Mouse (Mus musculus): Measurements from ENCODE around the gene Gm45717. TPM values are rescaled to one million over a fixed set of nuclear protein-coding genes. Genes with fewer than 3 reads are reported as not detected.
"Not testable (repeated sequence)": the region's sequence is repeated elsewhere in the genome, so short reads cannot be mapped to it uniquely, and the experiment has no call there.

Gm45717 gene
- total RNA-seq (2022): not detected

DNA sequence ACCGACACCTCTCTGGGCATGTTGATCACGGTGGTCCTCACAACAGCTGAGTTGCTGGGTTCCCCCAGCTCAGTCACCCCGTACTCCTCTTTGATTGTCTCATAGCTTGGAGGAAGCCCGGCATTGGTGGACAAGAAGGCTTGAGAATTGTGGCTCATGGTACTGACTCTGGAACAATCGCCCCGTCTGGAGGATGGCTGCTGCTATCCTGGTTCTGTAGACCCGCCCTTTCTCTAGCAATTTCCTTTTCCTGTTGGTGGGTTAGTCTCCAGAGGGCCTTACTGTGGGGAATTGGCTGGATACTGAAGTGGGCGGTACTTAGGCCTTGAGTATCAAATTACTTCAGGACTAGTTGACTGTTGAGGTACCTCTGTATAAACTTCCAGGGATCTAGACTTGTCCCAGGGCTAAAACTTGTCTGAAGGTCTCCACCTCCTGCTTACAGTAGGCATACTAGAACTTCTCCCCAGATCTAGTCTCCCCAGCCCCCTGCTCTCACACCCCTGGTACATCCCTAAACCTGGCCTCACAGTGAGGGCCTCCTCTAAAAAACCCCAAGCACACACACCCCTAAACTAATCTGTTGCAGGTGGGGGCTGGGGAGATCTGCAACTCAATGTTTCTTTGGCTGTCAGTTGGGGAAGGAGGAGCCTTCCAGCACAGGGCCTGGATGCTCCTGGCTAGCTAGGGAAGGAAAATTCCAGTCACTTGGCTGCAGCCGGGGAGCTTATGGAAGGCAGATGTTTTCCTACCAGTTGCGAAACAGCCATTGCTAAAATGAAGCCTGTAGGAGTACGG is at the start of gene Gm45717, which contains the start of gene Ifitm2:
Gene Gm45717, minus strand, starts transcription at position 180 of the 798 bp plus-strand sequence.
Gene Ifitm2, minus strand, starts transcription at position 230 of the 798 bp plus-strand sequence.
- DNase-seq (ENCODE audit: low spot score in 2 of 2): peak in 1 of 2 experiments; percentile 28

DNA sequence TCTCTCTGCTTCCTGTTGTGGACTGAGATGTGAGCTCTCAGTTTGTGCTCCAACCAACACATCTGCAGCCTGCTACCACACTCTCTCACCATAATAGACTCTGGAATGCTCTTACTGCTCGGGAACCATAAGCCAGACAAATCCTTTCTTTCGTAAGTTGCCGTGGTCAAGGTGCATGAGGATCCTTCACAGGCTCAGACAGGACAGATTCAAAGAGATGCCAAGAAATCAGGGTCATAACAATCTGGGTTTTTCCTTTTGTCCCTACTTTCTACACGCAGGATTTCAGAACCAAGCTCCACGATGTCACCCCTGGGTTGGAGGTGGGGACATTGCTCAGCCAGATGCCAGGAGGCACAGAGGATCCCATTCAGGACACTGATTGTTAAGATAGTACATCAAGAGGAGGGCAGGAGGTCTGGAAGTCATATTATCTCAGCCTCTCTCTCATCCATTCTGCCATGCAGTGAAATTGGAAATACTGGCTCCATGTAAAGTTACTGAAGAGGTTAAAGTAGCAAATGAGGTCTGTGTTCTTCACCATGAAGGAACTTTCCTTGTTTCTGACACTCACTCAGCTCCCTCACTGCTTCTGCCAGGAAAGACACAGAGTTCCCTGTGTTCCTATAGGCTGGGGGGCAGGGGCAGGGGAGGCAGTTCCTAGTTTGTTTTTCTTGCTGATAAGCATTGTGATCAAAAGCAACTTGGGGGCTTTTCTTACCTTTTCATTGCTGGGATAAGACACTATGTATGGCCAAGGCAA is 47.7 kb upstream of the Gm45717 start:
- DNase-seq (ENCODE audit: low spot score in 2 of 2): no peak

DNA sequence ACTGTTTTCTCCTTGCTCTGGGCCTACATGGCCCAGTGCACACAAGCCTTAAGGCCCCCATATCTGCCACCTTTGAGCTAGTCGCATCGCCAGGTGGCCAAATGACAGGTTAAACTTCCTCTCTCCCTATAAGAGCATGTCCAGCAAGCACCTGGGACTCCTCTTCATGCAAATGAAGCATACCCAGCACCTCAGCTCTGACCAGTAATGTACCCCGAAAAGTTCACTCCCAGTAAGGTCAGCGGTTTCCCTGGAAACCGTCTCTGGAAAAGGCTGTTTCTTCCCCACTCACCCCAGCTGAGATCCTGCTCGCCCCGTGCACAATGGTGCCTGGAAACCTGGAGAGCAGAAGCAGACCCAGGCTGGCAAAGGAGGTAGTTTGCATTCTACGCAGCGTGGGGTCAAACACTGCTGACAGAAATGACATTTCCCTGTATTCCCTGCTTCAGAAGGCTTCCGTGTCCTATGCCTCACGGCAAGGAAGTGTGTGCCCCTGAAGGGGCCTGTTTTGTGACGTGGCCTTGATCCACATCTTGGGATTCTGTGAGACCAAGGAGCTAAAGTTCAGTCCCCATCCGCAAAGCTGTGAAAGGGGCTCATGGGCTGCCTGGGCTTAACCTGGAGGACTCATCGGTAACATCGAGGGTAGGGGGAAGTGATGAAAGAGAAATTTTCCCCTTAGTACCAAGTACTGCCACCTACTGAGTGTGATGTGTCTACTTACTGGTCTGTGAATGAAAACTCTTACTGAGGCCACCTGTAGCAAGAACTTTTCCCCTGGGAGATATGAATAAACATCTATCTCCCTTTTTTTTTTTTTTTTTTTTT is 45.4 kb upstream of the Gm45717 start:
- no peak for DNase-seq (ENCODE audit: low spot score in 2 of 2)

DNA sequence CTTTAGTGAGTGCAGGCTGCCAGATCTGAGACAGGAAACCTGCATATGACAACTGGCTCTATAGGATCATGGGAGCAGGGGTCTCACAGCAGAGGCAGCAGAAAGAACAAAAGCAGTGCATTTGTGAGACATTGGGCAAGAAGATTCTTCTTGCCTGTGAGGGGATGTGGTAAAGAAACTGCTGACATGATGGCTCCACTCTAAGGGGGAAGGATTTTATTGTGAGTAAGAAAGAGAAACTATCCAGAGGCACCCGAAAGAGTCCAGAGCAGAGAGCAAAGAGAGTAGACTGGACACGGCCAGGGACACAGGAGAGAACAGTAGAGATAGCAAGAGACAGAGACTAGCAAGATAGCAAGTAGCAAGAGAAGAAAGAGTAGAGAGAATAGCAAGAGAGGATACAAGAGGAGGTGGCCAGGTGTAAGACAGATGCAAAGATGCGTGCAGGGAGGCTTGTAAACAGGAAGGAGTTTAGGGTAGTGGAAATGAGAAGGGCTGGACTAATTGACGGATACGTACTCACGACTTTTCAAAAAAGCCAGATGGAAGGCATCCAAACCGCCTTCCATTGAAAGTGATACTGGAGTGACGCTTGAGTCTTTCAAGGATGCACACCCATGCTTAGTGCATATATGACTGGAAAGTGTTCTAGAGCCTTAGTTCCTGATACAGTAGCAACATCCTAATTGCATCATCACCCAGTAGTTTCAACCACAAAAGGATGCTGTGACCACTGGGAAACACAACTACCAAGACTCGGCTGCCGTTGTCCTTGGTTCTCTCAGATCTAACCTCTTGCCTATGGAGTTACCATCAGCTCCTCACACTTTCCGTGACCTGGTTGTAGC is 43.3 kb upstream of the Gm45717 start:
- DNase-seq (ENCODE audit: low spot score in 2 of 2): no peak

DNA sequence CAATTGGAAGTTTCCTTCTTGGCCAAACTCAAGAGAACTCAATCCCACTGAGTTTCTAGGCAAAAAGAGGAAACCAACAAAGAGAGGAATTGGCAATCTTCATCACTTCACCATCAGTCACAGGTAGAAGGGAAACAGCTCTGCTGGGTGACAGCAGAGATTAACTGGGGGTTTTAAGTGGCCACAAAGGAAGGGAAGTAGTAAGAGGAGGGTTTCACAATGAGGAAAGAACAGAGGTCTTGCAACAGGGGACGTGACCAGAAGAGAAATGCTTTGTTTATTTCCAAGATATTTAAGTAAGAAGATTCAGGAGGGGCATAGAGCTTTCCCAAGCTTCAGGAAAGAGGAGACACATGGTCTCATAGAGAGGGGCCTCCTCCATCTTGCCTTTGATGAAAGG is 42.1 kb upstream of the Gm45717 start:
- DNase-seq (ENCODE audit: low spot score in 2 of 2): no peak

DNA sequence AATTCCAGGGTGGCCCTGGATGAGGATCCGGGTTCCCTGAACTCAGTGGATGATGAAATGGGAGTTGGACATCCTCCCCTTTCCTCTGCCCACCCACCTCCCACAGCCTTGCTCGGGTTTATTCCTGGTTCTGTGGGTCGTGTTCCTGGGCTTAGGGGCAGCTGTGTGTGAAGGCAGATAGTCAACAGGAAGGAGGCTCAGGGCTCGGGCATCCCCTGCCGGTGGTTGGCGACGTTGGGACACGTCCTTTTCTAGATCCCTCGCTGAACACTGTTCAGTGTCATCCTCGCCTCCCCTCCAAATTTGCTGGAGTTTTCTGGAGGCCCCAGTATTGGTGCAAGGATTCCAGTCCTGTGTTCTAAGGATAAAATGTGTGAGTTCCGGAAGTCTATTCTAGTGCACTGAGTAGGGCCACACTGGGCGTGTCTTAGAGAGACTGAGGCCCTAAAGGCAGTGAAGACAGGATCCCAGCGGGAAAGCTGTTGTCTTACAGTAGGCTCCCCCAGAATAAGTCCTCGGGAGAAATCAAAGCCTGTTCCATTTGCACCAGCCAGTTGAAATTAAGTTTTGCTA is 35.5 kb upstream of the Gm45717 start:
- DNase-seq (ENCODE audit: low spot score in 2 of 2): no peak

DNA sequence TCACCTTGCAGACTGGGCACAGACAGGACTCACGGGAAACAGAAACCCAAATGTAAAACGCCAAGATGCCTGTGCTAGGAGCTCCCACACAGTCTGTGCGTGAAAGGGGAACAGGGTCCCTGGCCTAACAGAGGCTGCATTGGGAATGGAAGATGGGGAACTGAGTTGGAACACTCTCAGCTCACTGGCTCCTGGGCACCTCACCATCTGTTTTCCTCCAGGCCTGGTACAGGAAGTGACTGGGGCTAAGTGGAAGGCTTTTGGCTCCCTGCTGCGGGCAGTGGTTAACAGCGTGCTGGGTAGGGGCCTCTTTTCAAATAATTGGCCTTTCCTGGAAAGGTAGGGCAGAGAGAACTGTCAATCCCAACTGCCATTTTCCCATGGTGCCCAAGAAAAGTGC is 34.9 kb upstream of the Gm45717 start:
- no peak for DNase-seq (ENCODE audit: low spot score in 2 of 2)

DNA sequence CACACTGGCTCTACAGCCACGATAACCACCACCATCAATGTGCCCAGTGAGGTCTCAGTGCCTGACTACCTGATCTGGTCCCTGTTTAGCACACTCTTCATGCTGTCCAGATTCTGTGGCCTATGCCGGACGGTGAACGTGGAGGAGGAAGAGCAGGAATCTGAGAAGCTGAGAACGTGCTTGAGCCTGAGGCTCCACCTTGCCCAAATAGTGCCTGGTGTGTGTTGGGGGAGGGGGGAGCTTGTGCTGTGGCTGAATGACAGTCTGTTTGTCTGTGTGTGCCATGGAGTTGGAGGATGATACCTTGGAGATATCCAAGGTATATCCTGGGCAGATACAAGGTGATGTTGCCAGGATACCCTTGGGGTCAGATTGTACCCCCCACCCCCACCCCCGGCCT is 34.4 kb upstream of the Gm45717 start:
- DNase-seq (ENCODE audit: low spot score in 2 of 2): no peak

DNA sequence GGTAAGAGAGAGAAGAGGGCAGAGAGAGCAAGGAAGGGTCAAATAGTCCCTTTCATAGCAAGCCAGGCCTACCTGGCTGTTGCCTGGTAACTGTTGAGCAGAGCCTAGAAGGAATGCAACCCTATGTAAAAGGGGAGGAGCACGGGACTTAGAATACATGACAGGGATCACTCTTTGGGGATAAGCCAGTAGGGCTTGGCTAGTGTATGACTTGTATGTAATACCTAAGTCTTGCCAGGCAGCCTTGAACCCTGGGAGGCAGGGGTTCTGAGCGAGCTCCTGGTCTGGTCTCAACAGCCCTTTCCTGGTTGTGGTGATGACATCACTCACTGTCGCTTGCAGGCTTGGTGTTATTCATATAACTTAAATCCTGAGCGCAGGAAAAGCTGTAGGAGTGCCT is 33.3 kb upstream of the Gm45717 start:
- no peak for DNase-seq (ENCODE audit: low spot score in 2 of 2)

DNA sequence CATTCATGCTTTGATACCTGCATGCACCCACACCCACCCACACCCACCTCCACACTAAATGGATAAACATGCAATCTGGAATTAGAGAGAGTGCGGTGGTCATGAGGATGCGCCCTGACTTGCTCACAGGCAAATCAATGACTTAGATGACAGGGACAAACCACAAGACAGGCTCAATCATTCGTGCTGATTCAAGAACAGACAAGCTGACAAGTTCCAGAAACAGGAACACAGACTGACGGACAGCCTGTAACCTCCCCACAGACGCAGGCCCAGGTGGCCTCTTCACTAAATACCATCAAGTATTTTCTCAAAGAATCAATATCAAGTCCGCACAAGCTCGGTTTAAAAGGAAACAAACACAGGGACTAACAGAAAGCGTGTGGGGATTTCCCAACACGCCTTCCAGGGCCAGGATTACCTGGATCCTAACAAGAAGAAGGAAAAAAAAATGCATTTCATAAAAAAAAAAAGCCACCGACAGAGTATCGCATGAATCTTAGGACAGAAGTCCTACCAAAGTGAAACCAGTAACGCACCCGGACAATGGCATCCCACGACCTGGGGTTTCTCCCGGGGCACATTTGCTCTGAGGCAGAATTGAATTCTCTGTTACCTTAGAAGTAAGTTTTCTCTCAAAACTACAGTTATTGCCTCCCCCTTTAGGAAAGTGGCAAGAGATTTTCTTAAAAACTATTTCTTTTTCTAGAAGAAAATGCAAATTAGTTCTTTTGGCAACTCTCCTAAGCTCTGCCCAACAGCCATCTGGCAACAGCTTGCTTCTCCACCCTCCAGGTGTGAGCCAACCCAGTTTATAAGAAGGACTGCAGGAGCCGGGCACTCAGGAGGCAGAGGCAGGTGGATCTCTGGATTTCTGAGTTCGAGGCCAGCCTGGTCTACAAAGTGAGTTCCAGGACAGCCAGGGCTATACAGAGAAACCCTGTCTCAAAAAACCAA is 31.7 kb upstream of the Gm45717 start:
- peak; percentile 21 to 24 for DNase-seq (ENCODE audit: low spot score in 2 of 2)

DNA sequence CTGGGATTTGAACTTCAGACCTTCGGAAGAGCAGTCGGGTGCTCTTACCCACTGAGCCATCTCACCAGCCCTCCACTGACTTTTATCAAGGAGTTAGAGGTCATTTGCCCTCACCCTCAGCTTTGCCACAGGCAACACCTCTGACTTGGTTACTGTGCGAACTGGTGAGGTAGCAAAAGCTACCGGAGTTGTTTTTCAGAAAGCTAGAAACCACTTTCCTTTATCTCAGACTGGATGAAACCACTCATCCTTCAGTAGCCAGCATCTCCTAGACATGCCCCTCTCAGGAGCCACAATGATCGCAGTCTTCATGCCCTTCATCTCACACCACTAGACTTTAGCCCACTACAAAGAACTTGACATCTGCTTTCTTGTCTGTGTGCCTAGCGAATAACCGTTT is 27.2 kb upstream of the Gm45717 start:
- DNase-seq (ENCODE audit: low spot score in 2 of 2): no peak

DNA sequence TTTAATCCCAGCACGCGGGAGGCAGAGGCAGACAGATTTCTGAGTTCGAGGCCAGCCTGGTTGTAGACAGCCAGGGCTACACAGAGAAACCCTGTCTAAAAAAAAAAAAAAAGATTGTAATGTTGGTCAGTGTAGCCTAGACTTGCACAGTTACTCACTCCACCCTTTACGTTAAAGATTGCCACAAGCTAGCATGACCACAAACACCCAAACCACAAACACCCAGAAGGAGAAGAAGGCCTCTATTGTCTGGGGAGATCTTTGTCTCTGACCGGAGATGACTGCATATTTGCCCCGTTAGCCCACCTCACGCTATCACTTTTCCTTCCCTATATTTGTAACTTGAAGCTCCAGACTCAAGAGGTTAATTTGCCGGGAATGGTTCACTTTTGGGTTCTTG is 26.0 kb upstream of the Gm45717 start:
- DNase-seq (ENCODE audit: low spot score in 2 of 2): no peak

DNA sequence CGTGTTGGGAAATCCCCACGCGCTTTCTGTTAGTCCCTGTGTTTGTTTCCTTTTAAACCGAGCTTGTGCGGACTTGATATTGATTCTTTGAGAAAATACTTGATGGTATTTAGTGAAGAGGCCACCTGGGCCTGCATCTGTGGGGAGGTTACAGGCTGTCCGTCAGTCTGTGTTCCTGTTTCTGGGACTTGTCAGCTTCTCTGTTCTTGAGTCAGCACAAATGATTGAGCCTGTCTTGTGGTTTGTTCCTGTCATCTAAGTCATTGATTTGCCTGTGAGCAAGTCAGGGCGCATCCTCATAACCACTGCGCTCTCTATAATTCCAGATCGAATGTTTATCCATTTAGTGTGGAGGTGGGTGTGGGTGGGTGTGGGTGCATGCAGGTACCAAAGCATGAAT is 21.0 kb upstream of the Gm45717 start:
- DNase-seq (ENCODE audit: low spot score in 2 of 2): not testable (repeated sequence)

DNA sequence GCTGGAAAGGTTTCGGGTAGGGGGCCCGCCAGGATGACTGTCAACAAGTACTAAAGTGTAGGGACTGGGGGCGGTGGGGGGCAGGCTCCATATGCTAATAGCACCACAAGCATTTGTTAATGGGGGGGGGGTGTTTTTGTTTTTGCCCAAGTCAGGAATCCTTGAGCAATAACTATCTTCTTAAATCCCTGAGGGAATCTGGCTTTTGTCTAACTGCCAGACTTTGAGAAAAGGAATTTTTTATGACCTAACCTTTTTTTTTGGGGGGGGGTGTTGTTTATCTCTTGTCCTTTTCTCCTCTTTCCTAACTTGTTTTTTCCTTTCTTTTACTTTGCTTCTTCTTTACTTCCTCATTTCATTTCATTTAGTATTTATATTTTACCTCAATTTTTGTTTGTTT is 19.7 kb upstream of the Gm45717 start:
- DNase-seq (ENCODE audit: low spot score in 2 of 2): no peak

DNA sequence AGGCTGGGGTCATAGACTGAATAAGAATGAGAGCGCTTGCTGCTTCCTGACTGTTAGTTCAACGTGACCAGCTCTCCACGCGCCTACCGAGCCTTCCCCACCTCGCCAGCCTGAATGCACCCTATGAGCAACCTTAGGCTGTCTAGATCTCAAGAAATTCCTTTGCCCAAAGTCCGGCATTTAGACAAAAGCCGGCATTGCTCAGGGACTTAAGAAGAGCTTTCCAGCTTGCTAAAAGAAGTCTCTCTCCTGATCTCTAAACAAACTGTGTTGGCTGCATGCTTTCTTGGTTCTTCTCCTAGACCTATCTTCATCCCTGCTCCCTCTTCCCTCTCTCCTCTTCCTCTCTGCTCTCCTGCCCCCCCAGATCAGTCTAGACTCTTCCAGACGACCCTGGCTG is 19.2 kb upstream of the Gm45717 start:
- DNase-seq (ENCODE audit: low spot score in 2 of 2): no peak

DNA sequence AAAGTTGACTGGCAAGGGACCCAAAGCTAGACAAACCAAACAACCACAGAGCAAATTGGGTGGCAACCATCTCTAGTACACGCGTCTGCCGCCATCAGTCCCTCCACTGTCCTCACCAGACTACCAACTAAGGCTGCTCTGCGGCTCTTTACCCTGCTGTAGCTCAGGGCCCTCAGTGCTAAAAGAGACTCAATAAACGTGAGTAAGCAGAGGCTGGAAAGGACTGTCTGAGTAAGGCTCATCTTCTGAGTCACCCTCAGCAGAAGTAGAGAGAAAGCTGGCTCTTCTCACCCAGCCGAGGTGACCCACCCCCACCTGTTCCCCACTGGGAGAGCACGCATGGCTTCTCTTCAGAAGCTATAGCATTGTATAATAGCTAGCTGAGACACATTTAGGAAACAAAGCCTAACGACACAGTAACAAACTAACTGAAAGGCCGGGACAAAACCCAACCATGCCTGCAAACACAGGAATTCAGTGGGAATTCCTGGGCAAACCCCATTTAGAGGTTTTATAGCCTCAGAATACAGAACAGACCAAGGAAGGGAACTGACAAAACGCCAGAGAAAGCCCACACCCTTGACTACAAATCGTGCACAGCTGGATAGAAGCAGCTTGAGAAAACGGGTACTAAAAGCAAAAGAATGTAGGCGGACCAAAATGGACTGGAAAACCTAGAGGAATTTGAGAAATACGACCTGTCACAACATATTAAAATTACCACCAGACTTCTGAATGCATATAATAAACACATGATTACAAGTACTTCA is 17.8 kb upstream of the Gm45717 start:
- DNase-seq (ENCODE audit: low spot score in 2 of 2): no peak

DNA sequence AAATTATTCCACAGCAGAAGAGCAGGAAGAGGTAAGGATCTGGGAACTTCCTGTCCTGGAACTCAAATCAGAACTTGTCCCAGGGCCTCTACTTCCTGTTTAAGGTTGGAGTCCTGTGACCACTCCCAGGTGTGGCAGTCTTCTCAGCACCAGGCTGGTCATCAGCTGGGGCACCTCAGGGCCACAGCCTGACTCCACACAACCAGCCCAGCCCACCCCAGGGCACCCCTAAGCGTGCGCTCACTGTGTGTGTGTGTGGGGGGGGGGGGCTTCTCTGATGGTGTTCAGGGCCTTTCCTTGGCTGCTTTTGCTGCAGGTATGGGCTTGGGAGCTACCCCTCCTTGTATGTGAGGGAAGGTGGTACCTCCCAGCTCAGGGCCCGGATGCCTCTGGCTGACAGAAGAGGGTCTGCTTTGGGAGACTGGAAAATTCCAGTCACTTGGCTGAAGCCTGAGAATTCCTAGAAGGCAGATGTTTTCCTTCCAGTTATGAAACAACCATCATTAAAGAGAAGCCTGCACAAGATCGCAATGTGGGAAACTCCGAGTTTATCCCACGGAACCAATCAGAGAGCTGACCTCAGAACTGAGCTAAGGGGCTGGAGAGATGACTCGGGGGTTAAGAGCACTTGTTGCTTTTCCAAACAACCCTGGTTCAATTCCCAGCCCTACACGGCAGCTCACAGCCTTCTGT is 15.9 kb upstream of the Gm45717 start:
- DNase-seq (ENCODE audit: low spot score in 2 of 2): no peak

DNA sequence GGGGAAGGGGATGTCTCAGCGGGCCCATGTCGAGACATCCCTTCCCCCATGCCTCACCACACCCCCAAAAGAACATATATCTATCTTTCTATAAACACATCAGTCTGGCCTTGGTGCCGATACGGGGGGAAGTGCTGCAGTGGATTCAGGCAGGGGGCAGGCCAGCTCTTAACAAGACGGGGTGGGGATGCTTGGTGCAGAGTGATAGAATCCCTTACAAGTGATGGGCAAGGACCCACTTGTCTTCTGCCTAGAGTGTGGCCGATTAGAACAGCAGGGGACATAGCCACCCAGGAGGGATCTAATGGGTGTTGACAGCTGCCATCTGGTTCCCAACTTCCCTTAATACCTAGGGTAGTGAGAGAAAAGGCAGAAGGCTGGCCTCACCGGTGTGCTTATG is 15.2 kb upstream of the Gm45717 start:
- DNase-seq (ENCODE audit: low spot score in 2 of 2): no peak
